Mouse (Mus musculus): ENCODE measurements around the gene Rex1bd. TPM values are rescaled to one million over a fixed set of nuclear protein-coding genes. Genes with fewer than 3 reads are reported as not detected.

The Rex1bd gene
- total RNA-seq, 2 experiments from 2014 or later, result 144 to 154 TPM

- no peak for DNase-seq
Measured at GRCm38 (mm10) chr8:70477269-70477982, 29.1 kb downstream of the Rex1bd start.

GRCm38 (mm10) chr8:70476333-70477268 is 30.0 kb downstream of the Rex1bd start, which contains the start of gene Klhl26:
Klhl26 (minus strand) TSS chr8:70476968.
- DNase-seq, result peak; percentile 97 to 99

GRCm38 (mm10) chr8:70471856-70472255 is 34.7 kb downstream of the Rex1bd start:
- no peak for DNase-seq

- DNase-seq, result no peak
Measured at GRCm38 (mm10) chr8:70469938-70470337, 36.6 kb downstream of the Rex1bd start.

GRCm38 (mm10) chr8:70469295-70469916 is 37.1 kb downstream of the Rex1bd start:
- DNase-seq, result no peak

GRCm38 (mm10) chr8:70468733-70469132 is 37.8 kb downstream of the Rex1bd start:
- DNase-seq, result no peak

- DNase-seq, result no peak
Measured at GRCm38 (mm10) chr8:70467907-70468306, 38.6 kb downstream of the Rex1bd start.

- no peak for DNase-seq
Measured at GRCm38 (mm10) chr8:70467229-70467725, 39.3 kb downstream of the Rex1bd start.

- DNase-seq, result peak in 1 of 2 experiments; percentile 47
Measured at GRCm38 (mm10) chr8:70466771-70467170, 39.8 kb downstream of the Rex1bd start.

- DNase-seq, result no peak
Measured at GRCm38 (mm10) chr8:70466305-70466704, 40.2 kb downstream of the Rex1bd start.

GRCm38 (mm10) chr8:70465701-70466100 is 40.9 kb downstream of the Rex1bd start:
- no peak for DNase-seq

GRCm38 (mm10) chr8:70464162-70464561 is 42.4 kb downstream of the Rex1bd start:
- DNase-seq, result no peak

GRCm38 (mm10) chr8:70463306-70463705 is 43.2 kb downstream of the Rex1bd start:
- DNase-seq, result no peak

- no peak for DNase-seq
Measured at GRCm38 (mm10) chr8:70462516-70462813, 44.1 kb downstream of the Rex1bd start.

- peak; percentile 84 to 86 for DNase-seq
Measured at GRCm38 (mm10) chr8:70461765-70462515, 44.6 kb downstream of the Rex1bd start.

GRCm38 (mm10) chr8:70460606-70461005 is 45.9 kb downstream of the Rex1bd start:
- peak in 1 of 2 experiments; percentile 43 for DNase-seq

- peak in 1 of 2 experiments; percentile 49 for DNase-seq
Measured at GRCm38 (mm10) chr8:70460199-70460598, 46.4 kb downstream of the Rex1bd start.

GRCm38 (mm10) chr8:70459636-70460035 is 46.9 kb downstream of the Rex1bd start:
- no peak for DNase-seq

GRCm38 (mm10) chr8:70458462-70458861 is 48.1 kb downstream of the Rex1bd start:
- peak; percentile 51 to 58 for DNase-seq

- DNase-seq, result no peak
Measured at GRCm38 (mm10) chr8:70457882-70458281, 48.7 kb downstream of the Rex1bd start.

- peak; percentile 68 to 75 for DNase-seq
Measured at GRCm38 (mm10) chr8:70456996-70457395, 49.6 kb downstream of the Rex1bd start.
